Mouse (Mus musculus): ENCODE data around the gene Eprs. TPM values are rescaled to one million over a fixed set of nuclear protein-coding genes. Genes with fewer than 3 reads are reported as not detected.
"Not testable (repeated sequence)": the region's sequence is repeated elsewhere in the genome, so short reads cannot be mapped to it uniquely, and the experiment has no call there.

The Eprs gene
- total RNA-seq (2021): 100 to 1,000 TPM; 110 to 111 TPM

DNA sequence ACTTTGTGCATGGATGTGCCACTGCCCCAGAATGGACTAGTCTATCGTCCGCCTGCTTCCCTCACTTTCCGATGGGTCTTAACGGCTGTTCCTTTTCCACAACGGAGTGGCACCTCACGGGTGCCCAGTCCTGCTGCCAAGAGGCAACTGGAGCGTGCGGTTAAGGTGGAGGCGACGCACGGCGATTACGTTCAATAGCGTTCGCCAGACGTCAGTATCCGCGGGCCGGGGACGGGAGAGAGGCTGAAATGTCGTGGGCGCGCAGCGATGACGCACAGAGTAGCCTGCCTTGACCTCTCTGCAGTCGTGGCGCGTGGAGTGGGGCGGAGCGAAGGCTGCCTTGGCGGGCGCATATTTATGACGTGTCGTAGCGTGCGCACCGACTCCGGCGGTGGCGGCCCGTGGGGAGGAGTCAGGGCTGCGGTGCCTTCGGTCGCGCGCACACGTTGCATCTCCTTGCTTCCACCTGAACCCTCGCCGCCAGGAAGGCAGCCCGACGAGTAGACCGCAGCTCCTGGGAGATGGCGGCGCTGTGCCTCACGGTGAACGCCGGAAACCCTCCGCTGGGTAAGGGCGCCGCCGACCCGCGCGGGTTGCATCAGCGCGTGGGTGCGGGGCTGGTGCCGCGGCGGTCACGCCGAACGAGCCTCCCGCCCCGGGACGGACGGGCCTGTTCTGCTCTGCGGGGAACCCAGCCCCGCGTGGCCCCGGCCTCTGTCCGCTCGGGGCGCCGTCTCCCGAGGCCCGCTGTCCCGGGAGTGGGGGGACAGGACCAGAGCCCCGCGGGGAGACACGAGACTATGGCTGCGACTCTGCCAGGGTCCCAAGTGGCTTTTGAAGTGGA lies at the start of gene Eprs:
Gene Eprs (plus strand): TSS at position 368 of the 844 bp plus-strand sequence.
- peak; percentile 99 for DNase-seq
- intact Hi-C loops (cut with DNase I): no loop called here

GRCm38 (mm10) chr1:185314546-185314945 lies 48.3 kb upstream of the Eprs start:
- intact Hi-C loops (cut with DNase I): no loop called here
- no peak for DNase-seq

GRCm38 (mm10) chr1:185315846-185316568 lies 46.8 kb upstream of the Eprs start:
- no peak for DNase-seq
- intact Hi-C loops (cut with DNase I): no loop called here

DNA sequence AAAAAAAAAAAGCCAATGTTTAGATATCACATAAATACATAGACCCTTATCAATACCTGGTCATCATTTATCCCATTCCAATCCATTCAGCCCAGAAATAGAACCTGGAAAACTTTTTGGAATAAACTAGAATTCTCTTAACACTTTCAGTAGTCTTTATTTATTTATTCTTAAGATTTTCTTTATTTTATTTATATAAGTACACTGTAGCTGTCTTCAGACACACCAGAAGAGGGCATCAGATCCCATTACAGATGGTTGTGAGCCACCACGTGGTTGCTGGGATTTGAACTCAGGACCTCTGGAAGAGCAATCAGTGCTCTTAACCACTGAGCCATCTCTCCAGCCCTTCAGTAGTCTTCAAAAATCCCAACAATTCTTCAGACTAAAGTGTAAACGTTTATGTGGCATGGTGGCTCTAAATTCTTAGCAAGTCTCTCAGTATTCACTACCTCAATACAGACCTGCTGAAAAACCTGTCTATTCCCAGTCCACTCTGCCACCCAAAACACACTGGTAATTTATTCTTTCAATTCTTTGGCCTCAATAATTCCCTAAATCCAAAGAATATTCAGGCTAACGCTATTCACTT lies 35.0 kb upstream of the Eprs start:
- intact Hi-C loops (cut with DNase I); DNase-seq: not testable (repeated sequence)

DNA sequence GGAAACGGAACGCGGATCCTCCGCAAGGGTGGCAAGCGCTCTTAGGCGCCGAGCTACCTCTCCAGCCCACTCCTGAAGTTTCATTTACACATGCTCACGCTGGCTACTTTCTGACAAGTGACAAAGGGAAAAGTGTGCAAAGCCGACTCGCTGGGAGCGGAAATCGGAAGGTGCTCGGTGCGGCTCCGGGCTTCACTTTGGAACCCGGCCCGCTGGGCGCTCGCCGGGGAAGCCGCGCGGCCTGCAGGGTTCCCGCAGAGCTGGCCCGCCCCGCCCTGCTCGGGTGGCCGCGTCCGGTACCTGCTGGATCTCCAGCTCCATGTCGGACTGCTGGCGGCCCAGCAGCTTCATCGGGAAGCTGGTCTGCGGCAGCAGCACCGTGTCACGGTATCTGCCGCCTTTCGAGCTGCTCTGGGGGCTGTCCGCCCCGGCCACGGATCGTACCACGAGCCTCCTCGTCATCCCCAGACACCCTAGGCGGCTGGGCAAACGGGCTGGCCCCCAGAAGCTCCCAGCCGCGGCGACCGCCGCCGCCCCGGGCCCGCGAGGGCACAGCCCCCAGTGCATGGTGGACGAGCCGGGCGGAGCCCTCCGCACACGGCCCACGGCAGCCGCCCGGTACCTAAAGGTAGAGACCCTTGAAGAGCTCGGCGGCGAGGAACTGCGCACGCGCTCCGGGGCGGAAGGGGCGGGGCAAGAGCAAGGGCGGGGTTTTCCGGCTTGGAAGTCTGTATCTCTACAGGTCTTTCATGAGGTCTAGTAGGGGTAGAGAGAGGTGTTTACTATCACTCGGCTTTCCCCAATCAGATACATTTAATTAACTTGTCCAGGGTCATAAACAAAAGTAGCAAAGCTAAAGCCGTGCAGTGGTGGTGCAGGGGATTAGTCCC lies 33.9 kb upstream of the Eprs start, which contains the start of gene Iars2:
Gene Iars2 (minus strand): TSS at position 676 of the 890 bp plus-strand sequence.
- peak; percentile 93 for DNase-seq
- intact Hi-C loops (cut with DNase I): no loop called here

- no peak for DNase-seq
- intact Hi-C loops (cut with DNase I): no loop called here
Observed at GRCm38 (mm10) chr1:185329851-185330250, 33.0 kb upstream of the Eprs start.

DNA sequence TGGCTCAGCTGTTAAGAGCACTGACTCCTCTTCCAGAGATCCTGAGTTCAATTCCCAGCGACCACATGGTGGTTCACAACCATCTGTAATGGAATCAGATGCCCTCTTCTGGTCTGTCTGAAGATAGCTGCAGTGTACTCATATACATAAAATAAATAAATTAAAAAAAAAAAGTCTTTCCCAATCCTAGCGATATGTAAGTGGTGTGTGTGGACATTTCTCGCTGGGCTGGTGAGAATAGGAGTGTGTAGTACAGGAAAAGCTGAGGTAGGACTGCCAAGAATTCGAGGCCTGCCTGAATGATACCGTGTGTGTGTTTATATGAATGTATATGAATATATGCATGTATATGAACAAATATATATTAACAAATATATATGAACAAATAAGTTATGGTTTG lies 31.5 kb upstream of the Eprs start:
- no peak for DNase-seq
- intact Hi-C loops (cut with DNase I): no loop called here

DNA sequence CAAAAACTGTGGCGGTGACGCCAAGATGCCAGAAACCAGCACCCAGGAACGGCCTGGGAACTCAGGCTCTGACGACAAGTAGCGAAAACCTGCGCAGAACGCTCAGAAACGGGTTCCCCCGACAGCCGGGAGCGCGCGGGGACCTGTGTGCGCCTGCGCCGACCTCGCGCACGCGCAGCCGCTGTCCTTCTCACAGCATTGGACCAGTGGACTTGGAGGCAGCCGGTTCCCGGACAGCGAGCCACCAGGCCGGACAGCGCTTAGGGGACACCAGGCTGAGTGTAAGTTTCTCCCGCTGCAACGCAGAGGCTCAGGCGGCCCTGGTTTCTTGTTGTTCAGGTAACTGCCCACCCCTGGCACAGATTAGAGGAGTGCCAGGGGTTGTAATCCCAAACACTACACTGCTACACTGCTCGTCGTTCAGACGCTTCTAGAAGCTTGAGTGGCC lies 30.8 kb upstream of the Eprs start, which contains the start of gene Bpnt1:
Gene Bpnt1 (plus strand): TSS at position 167 of the 448 bp plus-strand sequence.
- intact Hi-C loops (cut with DNase I): no loop called here
- DNase-seq: peak; percentile 91

GRCm38 (mm10) chr1:185333651-185334050 lies 29.2 kb upstream of the Eprs start:
- intact Hi-C loops (cut with DNase I): no loop called here
- DNase-seq: no peak

DNA sequence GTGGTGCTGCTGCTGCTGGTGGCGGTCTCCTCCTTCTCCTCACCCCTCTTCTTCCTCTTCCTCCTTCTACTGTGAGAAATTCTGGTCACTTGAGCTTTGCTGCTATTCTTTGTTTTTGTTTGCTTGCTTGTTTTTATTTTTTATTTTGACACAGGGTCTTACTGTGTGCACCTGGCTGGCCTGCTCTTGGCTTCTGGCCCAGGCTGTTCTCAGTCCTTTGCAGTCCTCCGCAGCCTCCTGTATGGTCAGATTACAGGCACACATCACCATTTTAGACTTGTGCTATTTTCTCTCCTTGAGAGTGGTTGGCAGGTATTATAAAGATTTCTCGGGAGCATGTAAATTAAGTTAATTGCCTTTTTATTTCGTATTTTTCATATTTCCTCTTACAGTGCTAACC lies 28.7 kb upstream of the Eprs start:
- no peak for DNase-seq
- intact Hi-C loops (cut with DNase I): no loop called here

DNA sequence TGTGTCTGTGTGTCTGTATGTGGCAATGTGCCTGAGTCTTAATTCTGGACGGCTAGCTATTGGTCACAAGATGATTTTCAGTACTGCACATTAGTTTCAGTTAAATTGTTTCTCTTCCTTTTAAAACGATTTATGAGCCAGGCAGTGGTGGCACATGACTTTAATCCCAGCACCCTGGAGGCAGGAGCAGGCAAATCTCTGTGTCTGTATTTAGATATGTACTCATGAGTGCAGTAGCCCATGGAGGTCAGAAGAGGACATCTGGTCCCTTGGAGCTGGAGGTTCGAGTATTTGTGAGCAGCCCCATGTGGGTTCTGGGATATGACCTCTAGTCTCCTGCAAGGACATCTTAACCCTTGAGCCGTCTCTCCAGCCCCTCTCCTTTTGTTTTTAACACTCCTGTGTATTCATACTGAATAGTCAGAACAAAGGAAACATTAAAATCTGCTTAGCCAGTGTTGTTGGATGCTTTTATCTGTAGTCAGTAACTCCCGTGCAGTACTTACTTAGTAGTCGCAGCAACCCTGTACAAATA lies 27.5 kb upstream of the Eprs start:
- DNase-seq: no peak
- intact Hi-C loops (cut with DNase I): no loop called here

- no peak for DNase-seq
- intact Hi-C loops (cut with DNase I): no loop called here
Observed at GRCm38 (mm10) chr1:185336535-185336934, 26.3 kb upstream of the Eprs start.

- intact Hi-C loops (cut with DNase I): no loop called here
- no peak for DNase-seq
Observed at GRCm38 (mm10) chr1:185342441-185342840, 20.4 kb upstream of the Eprs start.

GRCm38 (mm10) chr1:185343422-185343821 lies 19.4 kb upstream of the Eprs start:
- intact Hi-C loops (cut with DNase I): no loop called here
- DNase-seq: no peak

DNA sequence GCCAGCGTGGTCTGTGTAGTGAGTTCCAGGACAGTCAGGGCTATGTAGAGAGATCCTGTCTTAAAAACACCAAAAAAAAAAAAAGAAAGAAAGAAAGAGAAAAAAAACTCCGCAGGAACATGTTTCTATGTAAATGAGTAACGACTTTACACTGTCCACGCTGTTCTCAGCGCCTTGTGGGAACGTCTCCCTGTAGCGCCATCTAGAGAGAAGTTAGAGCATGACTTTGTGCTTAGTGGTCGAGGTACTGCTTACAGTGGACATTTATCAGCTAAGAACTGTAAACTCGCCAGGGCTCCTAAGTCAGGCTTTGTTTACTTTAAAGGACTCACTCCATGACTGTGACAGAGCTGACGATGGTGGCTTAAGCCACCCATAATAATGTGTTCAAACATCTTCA lies 16.7 kb upstream of the Eprs start:
- no peak for DNase-seq
- intact Hi-C loops (cut with DNase I): no loop called here

- intact Hi-C loops (cut with DNase I): no loop called here
- DNase-seq: no peak
Observed at GRCm38 (mm10) chr1:185349741-185350140, 13.1 kb upstream of the Eprs start.

DNA sequence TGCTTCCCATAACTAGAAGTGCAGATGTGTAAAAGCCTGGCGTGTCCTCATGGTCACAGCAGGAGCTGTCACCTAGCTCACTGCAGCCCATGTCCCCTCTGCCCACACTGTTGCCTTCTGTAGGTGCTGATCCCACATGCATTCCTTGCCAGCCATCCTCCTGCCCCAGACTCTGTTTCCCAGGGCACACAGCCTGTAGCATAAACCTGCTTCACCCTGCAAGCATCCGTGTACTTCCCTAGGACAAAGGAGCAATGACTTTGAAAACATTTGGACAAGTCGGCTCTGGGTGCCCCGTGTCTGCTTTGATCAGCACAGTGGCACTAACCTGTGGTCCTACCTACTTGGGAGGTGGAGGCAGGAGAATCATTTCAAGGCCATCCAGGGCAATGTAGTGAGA lies 12.2 kb upstream of the Eprs start:
- intact Hi-C loops (cut with DNase I): no loop called here
- no peak for DNase-seq

DNA sequence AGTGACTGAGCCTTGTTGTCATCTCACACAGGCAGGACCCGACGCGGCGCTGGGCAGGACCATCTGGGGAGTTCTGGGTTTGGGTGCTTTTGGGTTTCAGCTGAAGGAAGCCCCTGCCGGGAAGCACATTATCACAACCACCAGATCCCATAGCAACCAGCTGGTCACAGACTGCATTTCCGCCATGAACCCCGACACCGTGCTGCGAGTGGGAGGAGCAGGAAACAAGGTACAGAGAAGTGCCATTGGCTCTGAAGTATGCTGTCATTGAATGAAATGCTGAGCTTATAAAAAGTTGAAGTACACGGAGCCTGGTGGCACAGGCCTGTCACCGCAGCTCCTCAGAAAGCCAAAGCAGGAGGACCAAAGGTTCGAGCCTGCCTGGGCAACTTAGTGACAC lies 10.7 kb upstream of the Eprs start:
- no peak for DNase-seq
- intact Hi-C loops (cut with DNase I): no loop called here

GRCm38 (mm10) chr1:185353351-185353750 lies 9.5 kb upstream of the Eprs start:
- no peak for DNase-seq
- intact Hi-C loops (cut with DNase I): no loop called here

DNA sequence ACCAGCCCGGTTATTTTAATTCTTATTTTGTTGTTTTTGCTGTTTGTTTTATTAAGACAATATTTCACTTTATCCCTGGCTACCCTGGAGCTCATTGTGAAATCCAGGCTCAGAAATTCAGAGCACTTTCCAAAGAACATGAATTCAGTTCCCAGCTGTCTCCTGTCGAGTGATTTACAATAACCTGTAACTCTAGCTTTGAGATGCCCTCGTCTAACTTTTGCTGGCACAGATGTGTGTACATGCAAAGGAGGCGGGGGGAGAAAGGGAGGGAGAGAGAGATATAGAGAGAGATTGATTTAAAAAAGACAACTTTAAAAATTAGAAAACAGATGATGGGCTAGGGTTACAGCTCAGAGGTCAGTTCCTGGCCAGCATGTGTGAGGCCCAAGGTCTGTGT lies 8.1 kb upstream of the Eprs start:
- DNase-seq: no peak
- intact Hi-C loops (cut with DNase I): no loop called here

Measured in left cerebral cortex, postnatal 4 days (tissue).